Mouse (Mus musculus) WW6 (cell line): ENCODE measurements at regions not wholly inside any gene's neighbourhood (a gene's known extent, or its start where the extent isn't known, plus 50 kb on each side); places are given as distances from the start of the nearest gene placed in this dataset.

Source experiments
- DNase-seq: peaks from one replicate; pipeline ENCODE4 v3.0.0-alpha.2; 2013; ENCODE audit warnings: low read depth, low spot score

DNA sequence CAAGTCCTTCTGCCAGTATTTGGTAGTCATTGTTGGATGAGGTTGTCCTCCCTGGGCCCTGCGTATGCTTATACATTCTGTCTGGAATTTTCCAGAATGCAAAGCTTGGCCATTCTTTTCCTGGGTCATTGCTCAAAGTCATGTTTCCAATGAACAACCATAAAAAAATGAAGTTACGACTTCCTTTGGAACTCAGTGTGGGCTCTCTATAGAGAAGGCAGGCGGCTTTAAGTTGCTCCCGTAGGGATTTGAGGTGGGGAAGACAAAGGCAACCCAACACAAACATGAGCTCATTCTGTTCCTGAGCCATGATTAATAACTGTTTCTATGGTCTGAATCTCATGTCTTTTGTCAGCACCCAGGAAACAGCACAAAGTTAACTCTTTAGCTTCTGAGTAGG is 204.3 kb downstream of the Hhipl2 start:
- no peak for DNase-seq

DNA sequence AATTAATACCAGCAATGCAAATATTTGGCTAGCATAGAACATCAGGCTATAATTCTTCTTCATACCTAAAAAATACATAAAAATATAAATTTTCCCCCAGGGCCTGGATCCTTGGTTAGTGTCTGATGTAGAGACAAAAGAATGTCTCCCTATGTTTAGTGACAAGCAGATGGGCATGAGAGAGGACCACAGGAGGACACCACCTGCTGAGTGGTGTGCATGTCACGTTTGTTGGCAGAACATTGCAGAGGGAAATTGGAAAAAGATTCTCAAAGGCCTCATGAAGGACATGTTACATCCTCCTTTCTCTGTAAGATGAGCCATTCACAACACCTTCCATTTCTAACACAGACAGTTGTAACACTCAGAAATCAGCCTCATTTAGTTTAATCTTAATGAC is 206.3 kb downstream of the Hhipl2 start:
- no peak for DNase-seq

DNA sequence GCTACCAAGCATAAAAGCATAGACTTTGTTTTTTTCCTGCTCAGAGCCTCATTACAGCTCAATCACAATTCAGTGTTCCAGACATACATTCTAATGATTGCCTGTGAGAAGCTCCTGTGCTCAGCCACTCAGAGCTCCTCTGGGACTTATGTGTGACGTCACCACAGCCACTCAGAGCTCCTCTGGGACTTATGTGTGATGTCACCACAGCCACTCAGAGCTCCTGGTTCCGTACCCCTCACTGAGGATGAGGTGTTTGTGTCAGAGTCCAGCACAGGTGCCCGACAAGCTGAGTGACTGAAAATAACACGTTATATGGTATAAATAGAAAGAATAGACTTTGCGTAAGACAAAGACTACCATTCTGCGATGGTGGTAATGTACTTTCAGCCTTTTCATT is 215.8 kb downstream of the Hhipl2 start:
- no peak for DNase-seq

DNA sequence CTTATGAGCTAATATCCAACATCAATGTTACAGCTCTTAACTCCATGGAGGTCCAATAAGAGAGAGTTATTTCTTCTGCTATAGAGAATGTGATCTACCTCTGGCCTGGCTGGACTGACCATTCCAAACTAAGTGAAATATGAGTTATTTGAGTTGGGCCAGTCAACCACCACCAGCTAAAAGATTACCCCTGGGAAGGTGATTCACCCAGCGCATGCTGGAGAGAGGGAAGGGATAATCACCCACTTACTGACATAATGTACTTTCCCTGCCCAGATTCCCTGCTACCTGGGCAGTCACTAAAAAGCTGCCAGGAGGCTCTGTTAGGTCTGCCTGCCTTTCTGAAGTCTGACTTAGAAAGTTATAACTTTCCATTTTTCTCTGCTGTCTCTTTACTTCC is 216.8 kb downstream of the Hhipl2 start:
- DNase-seq: no peak

DNA sequence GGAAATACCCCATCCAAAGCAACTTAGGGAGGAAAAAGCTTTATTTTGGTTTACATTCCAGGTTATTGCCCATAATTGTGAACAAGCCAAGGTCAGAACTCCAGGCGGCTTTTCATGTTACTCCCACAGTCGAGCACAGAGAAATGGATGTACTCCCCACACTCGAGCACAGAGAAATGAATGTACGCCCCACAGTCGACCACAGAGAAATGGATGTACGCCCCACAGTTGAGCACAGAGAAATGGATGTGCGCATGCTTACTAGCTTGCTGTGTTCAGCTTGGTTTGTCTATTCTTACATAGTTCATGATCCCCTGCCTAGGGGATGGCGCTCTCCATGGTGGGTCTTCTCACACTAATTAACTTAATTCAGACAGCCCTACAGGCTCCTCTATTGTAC is 219.2 kb downstream of the Hhipl2 start:
- DNase-seq: no peak

DNA sequence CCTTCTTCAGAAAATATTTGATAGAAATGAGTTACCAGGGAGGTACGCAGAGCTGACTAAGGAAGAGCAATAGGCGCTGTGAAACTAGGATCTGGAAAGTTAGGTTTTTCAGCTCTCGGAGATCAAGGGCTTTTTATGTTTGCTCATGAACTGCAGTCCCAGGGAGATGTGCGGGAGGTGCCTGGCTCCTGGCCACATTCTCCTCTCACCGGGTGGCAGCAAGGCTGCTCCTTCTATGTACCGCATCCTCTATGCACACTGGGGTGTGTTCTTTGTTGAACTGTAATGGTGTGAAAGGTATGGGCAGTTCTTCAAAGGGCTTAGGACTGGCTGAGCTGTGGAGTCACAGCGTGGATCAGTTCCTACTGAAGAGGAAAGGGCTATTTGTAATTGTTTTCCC is 221.3 kb downstream of the Hhipl2 start:
- DNase-seq: no peak

DNA sequence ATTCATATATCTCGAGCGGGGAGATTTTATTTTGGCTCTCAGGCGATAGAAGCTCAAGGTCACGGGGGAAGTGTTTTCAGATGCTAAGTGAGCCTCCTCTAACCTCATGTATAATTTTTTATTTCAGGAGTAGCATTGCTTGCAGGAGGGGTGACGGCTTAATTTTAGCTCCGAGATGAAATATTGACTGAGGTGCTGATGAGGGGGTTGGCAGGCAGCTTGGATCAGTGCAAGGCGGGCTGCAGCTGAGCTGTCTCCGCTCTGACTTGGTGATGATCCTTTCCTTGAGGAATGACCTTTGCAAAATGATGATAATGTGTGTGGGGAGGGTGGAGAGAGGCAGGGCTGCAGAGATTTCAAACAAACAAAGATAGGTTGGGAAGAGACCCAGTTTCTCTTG is 222.6 kb downstream of the Hhipl2 start:
- no peak for DNase-seq

DNA sequence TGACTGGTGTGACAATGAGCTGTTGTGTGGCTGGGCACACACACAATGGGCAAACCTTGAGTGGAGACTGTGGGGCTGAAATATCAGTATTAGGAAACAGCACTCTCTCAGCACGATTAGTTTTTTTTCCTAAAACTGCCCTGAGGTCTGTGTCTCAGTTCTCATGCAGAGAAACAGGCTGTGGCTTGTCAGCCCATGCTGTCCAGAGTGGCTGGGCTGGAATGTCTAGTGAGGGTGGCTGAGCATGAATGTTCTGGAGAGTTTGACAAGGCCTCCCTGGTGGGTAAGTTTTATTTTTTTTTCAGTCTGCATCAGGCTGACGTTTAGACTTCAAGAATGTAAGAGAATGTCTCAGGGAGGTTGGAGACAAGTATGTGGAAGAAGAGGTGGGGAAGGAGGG is 226.0 kb downstream of the Hhipl2 start:
- DNase-seq: no peak

DNA sequence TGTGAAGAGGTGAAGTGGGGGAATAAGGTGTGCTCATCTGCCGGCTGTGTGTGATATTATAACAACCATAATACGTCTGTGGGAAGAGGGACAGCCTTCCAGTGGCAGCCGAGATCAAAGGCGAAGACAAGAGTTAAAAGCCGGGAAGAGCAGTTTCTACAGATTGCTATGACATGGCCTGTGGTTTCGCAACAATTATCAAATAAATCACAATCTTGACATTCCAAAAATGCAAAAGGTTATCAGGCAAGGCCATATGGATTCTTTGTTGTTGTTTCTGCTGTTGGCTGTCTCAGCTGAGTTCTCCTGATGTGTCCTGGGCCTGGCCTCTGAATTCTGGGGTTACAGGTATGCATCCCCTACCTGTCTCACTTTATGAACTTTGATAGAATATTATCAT is 235.9 kb downstream of the Hhipl2 start:
- no peak for DNase-seq

DNA sequence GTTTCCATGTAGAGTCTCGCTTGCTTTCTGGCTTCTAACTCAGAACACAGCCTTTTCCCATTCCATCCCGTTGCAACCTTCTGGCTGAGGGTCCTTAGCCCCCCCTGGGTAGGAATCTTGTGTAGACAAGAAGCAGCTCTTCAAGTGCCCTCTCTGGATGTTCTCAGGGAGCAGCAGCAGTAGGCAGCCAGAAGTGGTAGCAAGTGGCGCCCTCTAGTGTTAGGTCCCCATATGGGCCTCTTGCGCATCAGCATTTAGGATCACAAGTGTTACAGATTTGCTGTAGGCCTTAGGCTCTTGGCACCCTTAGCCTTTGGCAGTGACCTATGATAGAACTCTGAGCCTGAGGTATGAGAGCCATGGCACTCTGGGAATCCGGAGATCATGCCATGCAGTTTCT is 239.0 kb downstream of the Hhipl2 start:
- peak; percentile 18 for DNase-seq

DNA sequence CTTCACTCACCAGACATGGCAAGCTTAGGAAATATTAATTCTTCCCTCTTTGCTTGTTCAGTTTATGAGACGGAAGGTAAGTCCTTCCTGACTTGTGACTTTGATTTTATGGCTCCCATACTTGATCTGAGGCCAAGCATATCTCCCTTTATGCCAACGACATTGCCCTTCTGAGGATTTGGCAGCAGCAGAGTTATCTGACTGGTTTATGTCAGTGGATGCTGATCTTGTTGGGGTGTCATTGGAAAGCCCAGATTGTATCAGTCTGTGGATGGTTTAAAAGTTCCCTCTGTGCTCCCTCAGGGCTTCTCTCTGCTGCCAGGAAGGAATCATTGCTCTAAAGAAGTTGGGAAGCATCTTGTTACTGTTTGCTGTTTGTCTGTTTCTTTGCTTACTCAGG is 242.5 kb downstream of the Hhipl2 start:
- DNase-seq: no peak

DNA sequence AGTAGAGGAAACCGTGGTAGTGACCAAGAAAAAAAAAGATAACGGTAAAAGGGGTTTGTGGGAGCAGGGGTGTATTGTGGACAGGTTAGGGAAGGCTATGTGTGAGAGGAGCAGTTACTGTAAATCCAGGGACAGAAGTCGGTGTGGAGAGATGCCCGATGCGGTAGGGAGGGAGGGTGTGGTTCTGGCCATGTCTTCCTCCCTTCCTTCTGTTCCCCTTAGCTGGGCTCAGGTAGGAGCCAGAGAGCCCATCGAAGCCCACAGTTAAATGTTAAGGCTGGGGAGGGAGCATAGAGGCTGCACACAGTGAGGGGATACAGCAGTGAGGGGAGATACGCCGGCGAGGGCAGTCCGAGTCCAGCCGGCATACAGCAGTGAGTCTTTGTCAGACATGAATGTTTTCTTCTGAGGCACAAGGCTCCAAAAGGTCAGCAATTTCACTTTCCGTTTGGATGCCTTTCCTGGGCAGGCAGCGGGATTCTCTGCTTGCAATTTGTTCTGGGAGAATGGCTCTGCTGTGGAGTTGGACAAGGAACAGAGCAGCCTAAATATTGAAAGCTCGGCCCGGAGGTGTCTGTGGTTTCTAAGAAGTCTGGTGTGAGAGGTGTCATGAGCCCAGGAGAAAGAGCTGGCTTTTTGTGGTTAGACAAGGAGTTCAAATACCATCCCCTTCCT is 244.5 kb downstream of the Hhipl2 start:
- no peak for DNase-seq

DNA sequence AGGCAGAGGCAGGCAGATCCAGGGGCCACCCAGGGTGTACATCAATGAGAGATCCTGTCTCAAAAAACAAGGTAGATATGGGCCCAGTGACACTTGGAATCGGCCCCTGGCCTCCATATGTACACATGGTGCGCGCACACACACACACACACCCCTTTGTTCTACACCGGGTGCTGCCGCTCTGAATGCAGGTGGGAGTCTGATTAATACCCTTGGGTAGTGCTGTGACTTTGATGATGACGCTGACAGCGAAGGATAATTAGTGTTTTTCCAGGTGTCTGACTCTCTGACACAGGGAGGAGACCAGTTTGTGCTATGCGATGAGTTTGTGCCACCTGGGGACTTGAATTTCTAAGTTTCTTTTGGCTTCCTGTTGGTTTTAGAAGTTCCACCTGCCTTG is 251.3 kb downstream of the Hhipl2 start:
- no peak for DNase-seq

DNA sequence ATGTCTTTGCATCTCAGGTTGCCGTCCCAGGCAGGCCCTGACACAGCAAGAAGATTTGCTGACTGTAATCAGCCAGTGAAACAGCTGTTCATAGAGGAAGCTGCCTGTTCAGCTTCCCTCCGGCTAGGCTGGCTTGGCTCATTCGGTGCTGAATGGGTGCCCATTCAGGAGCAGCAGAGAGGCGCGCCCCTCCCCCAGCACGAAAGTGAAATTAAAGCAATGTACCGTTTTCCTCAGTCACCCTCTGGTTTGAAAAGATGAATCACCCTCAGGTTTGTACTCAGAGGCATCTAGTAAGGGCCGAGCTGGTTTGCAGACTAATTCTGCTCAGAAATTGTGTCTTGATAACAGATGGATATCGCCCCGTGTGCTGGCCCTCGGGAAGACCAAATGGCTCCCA is 251.7 kb downstream of the Hhipl2 start:
- no peak for DNase-seq

DNA sequence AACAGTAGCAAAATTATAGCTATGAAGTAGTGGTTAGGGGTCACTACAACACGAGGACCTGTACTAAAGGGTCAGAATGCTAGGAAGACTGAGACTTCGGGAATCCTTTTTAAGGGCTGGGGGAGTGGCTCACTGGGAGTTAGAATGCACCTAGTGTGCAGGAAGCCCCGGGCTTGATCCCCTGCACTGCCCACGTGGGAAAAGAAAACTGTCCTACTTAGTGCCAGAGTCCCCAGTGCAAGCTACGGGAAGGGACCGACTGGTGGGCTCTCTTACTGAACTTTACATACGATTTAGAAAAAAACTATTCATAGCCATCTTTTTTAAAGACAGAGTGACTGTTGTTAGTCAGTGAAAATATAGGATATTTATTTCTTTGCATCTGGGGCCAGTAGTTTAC is 252.5 kb downstream of the Hhipl2 start:
- no peak for DNase-seq

DNA sequence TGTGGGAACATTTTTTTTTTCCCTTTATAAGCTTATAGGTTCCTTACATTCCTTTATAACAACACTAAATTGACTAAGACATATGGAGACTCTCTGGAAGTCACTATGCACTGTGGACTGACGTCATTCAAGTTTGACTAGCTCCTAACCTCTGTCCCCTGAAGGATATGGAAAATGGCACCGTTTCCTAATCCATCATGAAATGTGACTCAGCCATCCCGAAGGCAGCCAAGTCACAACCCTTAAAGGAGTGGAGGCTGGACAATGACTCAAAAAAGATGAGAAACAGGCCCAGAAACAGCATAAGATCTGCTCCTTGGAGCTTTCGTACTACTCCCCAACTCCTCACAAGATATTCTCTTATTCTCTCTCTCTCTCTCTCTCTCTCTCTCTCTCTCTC is 253.5 kb downstream of the Hhipl2 start:
- no peak for DNase-seq

DNA sequence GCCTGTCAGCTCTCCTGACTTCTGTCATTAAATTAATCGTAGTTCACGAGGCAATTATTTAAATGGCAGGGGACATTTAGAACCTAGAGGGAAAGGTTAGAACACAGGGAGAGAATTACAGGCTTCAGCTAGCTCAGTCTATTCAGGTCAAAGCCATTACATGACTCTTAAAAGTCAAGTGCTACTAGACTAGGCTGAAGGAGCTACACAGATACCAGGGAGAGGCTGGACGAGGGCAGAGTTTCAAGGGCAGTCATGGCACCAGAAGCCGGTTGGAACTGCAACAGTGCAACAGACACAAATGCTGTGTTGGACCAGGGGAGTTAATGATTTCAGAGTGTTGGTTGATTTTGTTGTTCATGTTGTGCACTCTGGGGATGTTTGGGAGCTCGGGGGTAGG is 254.5 kb downstream of the Hhipl2 start:
- no peak for DNase-seq

DNA sequence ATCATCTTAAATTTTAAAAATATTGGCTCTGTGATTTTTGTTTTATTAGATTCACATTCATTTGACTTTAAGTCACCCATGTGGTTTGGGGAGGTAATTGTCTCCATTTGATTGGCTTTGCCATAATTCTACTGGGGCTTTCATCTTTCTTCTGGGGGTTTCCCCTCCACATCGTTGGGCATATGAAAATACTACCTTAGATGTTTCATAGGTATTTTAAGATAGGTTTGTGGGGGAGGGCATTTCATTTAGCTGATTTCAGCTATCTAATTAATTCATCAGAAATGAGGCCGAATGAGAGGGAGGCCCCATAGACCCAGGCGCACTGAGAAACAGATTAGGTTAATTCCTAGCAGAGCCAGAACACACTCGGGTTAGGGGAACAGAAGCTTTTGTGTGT is 259.6 kb downstream of the Hhipl2 start:
- DNase-seq: no peak

DNA sequence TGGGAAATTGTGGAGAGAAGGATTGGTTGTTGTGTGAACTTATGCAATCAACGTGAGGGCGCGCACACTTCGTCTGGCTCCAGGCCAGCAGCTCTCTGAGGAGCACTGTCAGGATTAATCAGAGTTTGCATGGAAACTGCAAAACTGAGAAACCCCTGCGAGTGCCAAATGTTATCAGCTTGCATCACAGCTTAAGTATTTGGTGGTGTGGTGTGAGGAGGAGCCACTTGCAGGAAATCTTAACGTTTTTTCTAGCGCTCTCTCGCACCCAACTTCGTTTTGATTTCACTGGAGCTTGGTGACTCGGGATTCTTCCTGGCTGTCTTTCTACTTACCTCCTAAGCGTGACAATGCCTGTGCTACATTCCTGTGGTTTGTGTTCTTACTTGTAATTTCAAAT is 261.9 kb downstream of the Hhipl2 start:
- DNase-seq: no peak

DNA sequence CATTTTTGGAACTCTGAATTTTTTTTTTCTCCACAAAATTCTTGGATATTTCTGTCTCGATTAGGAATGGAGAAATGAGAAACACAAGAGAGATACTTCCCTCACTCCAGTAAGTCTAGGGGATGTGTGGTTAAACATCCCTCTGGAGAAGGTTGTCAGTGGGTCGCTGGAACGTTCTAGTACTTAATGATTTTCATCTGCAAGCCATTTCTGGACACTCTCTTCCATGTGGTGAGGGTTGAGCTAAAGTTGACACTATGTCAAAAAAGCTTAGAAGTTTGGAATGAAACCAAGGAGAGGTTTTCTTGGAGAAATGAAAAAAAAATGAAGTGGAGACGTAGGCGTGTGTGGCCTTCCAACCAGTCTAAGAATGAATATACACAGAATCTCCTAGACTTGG is 268.0 kb downstream of the Hhipl2 start:
- no peak for DNase-seq

DNA sequence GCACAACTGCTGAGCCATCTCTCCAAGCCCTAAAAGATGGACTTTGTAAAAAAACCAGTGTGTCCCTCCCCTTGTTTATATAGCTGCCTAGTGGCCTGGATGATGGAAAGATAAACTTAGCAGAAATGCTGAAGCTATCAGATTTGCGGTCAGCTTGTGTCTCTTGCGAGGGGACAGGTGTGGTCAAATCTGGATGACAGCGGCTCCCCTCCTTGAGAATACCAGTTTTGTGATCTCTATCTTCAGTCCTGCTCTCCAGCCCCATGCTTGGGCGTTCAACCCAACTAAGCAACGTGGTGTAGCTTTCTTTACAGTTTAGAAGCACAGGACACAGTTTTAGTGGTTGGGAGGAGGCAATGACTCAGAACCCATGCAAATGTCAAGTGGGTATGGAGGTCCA is 274.7 kb downstream of the Hhipl2 start:
- DNase-seq: no peak

DNA sequence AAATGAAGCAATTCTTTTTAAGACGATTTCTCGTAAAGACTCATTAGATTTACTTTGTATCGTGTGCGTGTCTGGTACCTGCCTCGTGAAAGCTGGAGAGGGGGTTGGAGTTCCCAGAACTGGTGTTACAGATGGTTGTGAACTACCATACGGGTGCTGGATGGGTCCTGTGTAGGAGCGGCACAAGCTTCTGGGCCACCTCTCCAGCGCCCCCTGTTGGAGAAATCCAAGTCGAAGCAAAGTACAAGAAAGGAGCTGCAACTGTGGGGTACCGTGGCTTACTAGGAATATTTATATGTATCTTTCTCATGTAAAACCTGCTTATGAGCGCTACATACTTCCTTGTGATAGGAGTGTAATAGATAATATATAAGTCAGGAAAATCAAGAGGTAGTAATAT is 281.3 kb downstream of the Hhipl2 start:
- DNase-seq: no peak

DNA sequence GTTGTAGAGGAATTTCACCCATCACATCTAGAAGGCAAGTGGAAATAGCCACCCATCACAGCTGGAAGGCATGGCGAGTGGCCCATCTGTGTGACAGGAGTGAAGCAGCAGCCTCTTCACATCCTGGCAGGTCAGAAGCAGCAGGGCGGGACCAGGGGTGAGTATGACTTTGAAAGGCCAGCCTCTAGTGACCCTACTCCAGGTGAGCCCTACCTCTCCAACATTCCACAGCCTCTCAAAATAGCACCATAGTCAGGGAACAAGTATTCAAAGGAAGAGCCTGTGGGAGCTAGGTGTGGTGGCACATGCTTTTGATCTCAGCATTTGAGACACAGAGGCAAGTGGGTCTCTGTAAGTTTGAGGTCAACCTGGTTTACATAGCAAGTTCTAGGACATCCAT is 284.9 kb downstream of the Hhipl2 start:
- DNase-seq: no peak

DNA sequence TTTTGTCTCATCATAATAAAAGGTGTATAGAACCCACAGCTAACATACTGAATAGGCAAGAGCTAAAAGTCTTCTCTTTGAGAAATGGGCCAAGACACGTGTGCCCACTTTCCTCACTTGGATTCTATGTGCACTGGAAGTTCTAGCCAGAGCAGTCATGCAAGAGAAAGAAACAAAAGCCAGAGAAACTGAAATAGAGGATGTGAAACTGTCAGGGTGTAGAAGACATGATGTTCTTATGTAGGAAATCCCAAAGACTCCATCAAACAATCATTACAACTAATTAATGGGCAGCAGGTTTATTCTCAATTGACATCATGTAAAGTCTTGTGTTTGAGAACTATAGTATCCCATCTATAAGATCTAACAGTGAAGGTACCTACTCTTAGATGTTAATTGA is 294.9 kb downstream of the Hhipl2 start:
- no peak for DNase-seq
